Mouse (Mus musculus): Measurements from ENCODE around the gene Inha.

DNA sequence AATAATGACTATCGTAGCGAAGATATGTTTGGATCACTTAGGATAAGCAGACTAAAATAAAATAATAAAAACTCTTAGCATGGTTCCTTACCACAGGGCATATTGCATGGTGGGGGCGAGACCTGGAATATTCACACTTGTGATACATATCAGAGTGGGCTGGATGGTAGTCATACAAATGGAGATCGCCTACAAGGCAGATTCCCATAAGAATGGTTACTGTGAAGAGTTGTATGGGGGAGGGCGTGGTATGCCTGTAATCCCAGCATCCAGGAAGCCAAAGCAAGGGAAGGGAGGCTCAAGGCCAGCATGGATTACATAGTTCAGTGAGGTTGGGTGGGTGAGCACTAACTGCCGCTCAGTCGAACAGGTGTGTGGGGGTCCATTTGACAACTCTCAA, 26.1 kb upstream of the Inha start:
- TF ChIP-seq ZNF384 (IDR thresholded peaks at IDR 0.05; ENCODE audit: low read depth, low read length) (no peak), HCFC1 (IDR thresholded peaks at IDR 0.05; ENCODE audit: borderline replicate concordance, insufficient read depth, low read length) (no peak), MAFK (IDR thresholded peaks at IDR 0.05; ENCODE audit: insufficient read depth, low read depth, low read length) (no peak)

Data from ES-E14 (cell line).